ENCODE assay signal across 8 mouse cellular contexts in the genomic region with DNA sequence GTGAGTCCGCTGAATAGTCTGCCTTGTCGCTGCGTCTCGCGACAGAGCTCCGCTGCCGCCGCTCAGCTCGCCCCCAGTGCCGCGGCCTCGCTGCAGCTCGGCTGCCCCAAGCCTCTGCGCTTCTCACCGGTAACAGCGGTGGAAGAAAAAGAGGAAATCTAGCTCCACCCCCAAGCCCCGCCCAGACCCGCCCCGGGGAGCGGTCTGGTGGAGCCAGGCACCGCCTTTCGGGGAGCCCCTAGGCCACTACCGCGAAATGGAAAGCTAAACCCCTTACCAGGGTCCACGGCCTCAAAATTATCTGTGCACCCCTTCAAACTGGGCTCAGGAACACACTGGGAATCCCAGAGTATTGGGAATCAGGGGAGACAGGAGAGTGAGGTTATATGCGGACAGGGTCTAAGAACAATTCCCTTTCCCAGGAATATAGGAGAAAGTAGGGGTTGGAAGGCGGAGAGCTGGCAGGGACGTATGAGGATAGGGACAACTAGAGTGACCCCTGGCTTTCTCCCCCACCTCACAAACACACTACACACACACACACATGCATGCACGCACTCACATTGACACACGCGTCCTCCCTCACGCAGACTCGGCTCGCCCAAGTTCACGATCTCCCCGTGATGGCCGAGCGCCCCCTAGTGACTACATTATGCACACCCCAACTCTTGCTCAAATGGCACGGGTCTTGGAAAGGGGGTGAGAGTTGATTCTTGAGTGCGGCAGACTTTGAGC. TPM values are rescaled to one million over a fixed set of nuclear protein-coding genes. Genes with fewer than 3 reads are reported as not detected.
DNase-seq lines count a peak whose midpoint lies in the region; ATAC-seq lines count a peak whose summit lies in the region.

Gene Vegfa, minus strand, starts transcription at position 113 of the 735 bp plus-strand sequence.

- H3K9me3 ChIP-seq in hindbrain, embryonic 15.5 days: no peaks in the 10 kb centered on the region

- DNase-seq in R1 (ENCODE audit: low read depth, low spot score): peak; percentile 92
- DNase-seq in cerebellum, postnatal 25 days: peak; percentile 93 to 96
- DNase-seq in frontal cortex, postnatal 36 days (ENCODE audit: low spot score in 2 of 2): peak; percentile 87 to 89
- peak; percentile 81 for DNase-seq in left cerebral cortex, adult 11 months (ENCODE audit: low spot score)
- DNase-seq in lung, postnatal 4 days: peak; percentile 94
- peak; percentile 93 for DNase-seq in retina, postnatal 7 days (ENCODE audit: low read depth, low spot score)
- peak; percentile 84 for DNase-seq in urinary bladder, adult 2 months (ENCODE audit: low spot score)

- ATAC-seq in hindbrain, embryonic 15.5 days (ENCODE audit: low FRiP score, low read depth): peak; percentile 79

- peak within 1 kb of the TSS; percentile 85 for H3K27ac ChIP-seq in hindbrain, embryonic 15.5 days (replicated peaks)

- peak within 1 kb of the TSS; percentile 72 for H3K4me2 ChIP-seq in hindbrain, embryonic 15.5 days

- under 1% methylated on average over 40 of the region's 40 CpGs for WGBS in hindbrain, embryonic 15.5 days

- peaks cover 46% of the 10 kb centered on the region for H3K4me1 ChIP-seq in hindbrain, embryonic 15.5 days (replicated peaks)

- H3K4me3 ChIP-seq in hindbrain, embryonic 15.5 days: peak within 1 kb of the TSS; percentile 80

- no peaks in the 10 kb centered on the region for H3K27me3 ChIP-seq in hindbrain, embryonic 15.5 days

- H3K9ac ChIP-seq in hindbrain, embryonic 15.5 days: peak within 1 kb of the TSS; percentile 96

- no peaks in the 10 kb centered on the region for H3K36me3 ChIP-seq in hindbrain, embryonic 15.5 days

RNA-seq across cellular contexts. Expression of gene Vegfa, which starts in this region (rescaled TPM):
- 4.4 and 4.6 TPM in 2 replicates for polyA plus RNA-seq in hindbrain, embryonic 15.5 days (2015; fragmentation: Nextera tagmentation; extraction: Ambion mirVana)
- polyA plus RNA-seq in urinary bladder, adult 2 months (2012; rRNA removed): 98.3 and 138 TPM in 2 replicates

Comparison
In these comparisons a context has a peak if more than half of its experiments do, and no peak if none do; other contexts are left out.
1. Peak in every context shown above with its lines: DNase-seq, ATAC-seq, H3K4me3 ChIP-seq and H3K27ac ChIP-seq.
2. RNA of gene Vegfa (polyA plus RNA-seq): 98.3 to 138 TPM in urinary bladder, adult 2 months; 4.4 to 4.6 TPM in hindbrain, embryonic 15.5 days; every median in the first group is over 10 times any median in the second.